Mouse (Mus musculus) cerebellum, adult (tissue): ENCODE results near the gene Rln3.
A peak's percentile ranks its signal among the peaks of the same experiment; 100 is the strongest.

ENCODE experiments used
- ATAC-seq: cut with Nextera tagmentation; 2 replicates; pipeline ENCODE4 v1.9.2; 2017; ENCODE audit warnings: mild to moderate bottlenecking, moderate library complexity, mixed read lengths; ENCODE audit not compliant: insufficient number of reproducible peaks, low FRiP score, low TSS enrichment

The Rln3 gene

DNA sequence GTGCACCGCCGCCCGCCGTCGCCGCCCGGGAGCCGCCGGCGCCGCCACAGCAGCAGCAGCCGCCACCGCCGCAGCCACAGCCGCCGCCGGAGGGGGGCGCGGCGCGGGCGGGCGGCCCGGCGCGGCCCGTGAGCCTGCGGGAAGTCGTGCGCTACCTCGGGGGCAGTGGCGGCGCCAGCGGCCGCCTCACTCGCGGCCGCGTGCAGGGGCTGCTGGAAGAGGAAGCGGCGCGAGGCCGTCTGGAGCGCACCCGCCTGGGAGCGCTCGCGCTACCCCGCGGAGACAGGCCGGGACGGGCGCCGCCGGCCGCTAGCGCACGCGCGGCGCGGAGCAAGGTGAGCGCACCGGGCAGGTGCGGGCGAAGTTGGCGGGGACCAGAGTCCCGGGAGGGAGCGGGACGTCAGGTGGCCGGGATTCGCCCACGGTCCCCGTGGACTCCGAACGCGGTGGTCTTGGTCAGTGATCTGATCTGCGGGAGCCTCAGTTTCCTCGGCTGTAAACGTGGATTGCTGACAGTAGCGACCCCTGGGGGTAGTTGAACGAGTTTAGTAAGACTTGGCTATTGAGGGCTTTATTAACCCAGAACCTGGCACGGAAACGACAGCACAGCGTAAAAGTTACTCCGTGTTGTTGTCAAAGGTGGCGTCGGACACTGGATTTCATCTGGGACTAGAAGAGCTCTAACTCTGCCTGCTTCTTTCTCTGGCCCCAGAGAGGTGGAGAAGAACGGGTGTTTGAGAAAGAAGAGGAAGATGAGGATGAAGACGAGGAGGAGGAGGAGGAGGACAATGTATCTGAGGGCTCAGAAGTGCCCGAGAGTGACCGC is 46.4 kb downstream of the Rln3 start:
- ATAC-seq, result no peak

- no peak for ATAC-seq
Measured at GRCm38 (mm10) chr8:83997511-83998141, 47.2 kb downstream of the Rln3 start, which contains the start of gene Samd1. Samd1 (plus strand) TSS chr8:83997672.

GRCm38 (mm10) chr8:83996567-83997505 is 48.0 kb downstream of the Rln3 start:
- ATAC-seq, result peak; percentile 49; the same call in 1 of the 2 replicates

DNA sequence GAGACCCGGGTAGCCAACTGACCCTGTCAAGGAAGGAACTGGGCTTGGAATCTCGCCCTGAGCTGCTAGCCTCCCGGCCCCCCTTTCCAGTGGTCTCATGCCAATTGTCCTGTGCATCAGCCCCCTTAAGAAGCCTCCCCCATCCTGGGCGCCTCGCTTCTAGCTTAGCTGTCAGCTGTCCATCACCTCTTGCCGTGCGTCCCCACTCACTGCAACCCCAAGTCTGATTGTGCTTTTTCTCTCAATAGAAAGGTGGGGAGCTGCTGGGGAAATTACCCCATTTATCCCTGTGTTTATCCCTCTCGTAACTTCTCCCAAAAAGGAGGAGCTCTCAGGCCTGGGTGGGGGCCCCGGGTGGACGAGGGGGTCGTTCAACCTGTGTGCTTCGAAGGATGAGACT is 48.8 kb downstream of the Rln3 start:
- no peak for ATAC-seq

GRCm38 (mm10) chr8:83994030-83994429 is 50.8 kb downstream of the Rln3 start:
- ATAC-seq, result no peak
